Mouse (Mus musculus) subcutaneous adipose tissue, adult 2 months (tissue): ENCODE results near the gene Akr1c20. TPM values are rescaled to one million over a fixed set of nuclear protein-coding genes. Genes with fewer than 3 reads are reported as not detected.

Source experiments
- polyA plus RNA-seq: library from polyadenylated mRNA; depleted of rRNA; stranded (reverse); fragments of >200 nt; gene quantifications from 2 replicates; pipeline ENCODE4 v1.2.3, GENCODE M21; 2012; ENCODE audit warnings: low replicate concordance; rRNA removed

The Akr1c20 gene
- polyA plus RNA-seq = not detected in 2 replicates

DNA sequence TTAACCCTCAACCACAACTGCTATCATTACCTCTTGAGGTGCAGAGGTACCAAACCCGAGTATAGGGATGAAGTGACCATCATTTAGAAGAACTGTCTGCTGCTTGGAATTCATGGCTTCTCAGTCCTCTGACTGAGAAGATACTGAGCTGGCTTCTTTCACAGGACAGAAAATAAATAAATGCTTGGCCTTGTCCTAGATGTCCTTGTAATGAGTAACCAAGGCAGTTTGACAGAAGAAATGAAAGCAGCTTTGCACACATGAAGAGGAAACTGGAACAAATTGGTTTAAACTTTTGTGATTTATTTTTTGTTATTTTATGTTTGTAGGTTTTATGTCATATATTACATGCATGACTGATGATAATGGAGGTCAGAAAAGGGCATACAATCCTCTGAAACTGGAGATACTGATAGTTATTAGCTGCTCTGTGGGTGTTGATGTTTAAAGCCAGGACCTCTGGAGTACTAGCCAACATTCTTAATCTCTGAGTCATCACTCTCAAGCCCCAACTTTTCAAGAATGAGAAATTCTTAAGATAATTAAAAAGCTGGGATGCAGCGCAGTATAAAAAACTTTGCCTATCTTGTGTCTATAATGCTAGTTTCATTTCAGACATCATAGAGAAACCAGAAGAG is at the start of gene Akr1c20:
Gene Akr1c20 (minus strand): TSS at position 145 of the 638 bp plus-strand sequence.

Other genes starting within 250 kb of the Akr1c20 start
- 0.63 and 0.72 TPM in 2 replicates for gene Akr1c12, start 243.9 kb downstream of the Akr1c20 start, polyA plus RNA-seq
- gene Akr1c6, start 89.0 kb downstream of the Akr1c20 start, polyA plus RNA-seq = not detected in 2 replicates
- not detected in 2 replicates for gene Akr1c21, start 50.7 kb upstream of the Akr1c20 start, polyA plus RNA-seq
- 6.9 and 7.1 TPM in 2 replicates for gene Akr1e1, start 85.8 kb upstream of the Akr1c20 start, polyA plus RNA-seq